Mouse (Mus musculus) mouse trophoblast stem cell (cell line): ENCODE results near the gene 6330409D20Rik.

Experiments used
- in situ Hi-C, 2 experiments: fragments of 300-500 bp; cut with MseI, MboI; formaldehyde crosslinking; loops; 2 replicates in 1 of 2; 3 replicates in 1 of 2; pipeline ENCODE4 v1.15.1; 2025

The 6330409D20Rik gene

DNA sequence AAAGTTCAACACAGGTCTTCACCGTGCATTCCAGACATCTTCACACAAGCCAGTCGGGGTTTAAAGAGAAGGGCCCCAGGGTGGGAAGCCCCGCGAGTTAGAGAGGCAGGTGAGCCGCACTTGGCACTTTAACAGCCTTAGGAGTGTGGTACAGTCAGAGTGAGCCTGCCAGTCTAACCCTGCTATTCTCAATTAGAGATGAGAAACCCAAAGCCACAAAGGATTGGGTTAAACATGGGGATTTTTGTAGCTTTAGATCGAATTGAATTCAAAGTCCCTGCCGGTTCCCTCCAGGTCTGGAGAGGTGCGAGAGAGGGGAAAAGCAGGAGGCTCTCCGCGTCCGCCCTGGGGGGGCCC lies at the start of gene 6330409D20Rik:
Gene 6330409D20Rik, minus strand, starts transcription at position 101 of the 357 bp plus-strand sequence.
- in situ Hi-C loops: no loop called here

DNA sequence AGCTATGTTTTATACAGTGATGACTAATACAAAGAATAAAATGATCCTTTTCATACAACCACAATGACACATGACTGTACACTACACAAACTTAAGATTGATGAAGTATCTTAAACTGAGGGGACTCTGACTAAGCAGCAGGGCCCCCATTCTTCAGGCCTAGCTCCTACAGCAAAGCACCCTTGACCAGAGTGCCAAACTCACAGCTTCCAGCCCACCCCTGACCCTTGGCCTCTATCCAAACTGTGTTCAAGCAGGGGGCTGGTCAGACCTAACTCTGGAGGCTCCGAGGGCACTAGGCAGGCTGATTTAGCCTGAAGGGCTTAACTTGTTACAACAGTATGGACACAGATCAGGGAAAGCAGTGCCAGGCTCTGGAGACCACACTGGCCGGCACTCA lies 47.8 kb upstream of the 6330409D20Rik start:
- in situ Hi-C loops: no loop called here

DNA sequence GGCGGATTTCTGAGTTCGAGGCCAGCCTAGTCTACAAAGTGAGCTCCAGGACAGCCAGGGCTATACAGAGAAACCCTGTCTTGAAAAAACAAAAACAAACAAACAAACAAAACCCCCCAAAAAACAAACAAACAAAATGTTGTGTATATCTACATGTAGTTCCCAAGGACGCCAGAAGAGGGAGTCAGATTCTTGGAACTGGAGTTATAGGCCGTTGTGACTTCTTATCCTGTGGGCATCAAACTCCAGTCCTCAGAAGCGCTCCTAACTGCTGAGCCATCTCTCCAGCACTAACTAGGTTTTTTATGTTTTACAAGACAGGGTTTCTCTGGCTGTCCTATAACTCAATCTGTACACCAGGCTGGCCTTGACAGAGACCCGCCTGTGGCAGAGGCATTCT lies 46.4 kb upstream of the 6330409D20Rik start:
- in situ Hi-C loops: no loop called here

DNA sequence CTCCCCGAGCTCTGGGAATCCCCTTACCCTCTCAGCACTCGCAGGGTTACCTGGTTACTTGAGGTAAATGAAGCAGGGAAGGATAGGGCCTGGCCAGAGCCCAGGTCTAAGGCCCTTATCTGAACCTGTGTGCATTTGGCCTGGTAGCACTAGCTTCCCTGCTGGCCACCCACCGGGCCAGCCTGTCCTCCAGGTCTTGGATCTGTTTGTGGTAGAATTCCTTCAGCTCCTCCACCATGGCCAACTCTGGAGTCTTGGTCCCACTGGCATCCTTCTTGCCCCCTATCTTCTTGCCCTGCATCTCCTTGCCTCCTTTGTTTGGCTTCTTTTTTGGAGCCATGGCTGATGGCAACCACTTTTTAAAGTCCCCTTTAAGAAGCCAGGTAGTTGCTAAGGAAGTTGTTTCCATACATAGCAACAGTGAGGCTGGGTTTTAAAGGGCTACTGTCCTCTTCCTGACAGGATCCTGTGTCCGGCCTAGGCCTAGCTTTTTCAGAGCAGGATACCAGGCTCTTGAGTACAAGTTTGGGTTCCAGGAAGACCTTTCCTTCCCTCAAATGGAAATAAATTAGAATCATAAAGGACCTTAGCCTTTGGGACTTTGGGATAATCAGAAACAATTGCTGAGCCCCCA lies 43.3 kb upstream of the 6330409D20Rik start, which contains the start of gene Cfap157:
Gene Cfap157, minus strand, starts transcription at position 381 of the 634 bp plus-strand sequence.
- in situ Hi-C loops: no loop called here

DNA sequence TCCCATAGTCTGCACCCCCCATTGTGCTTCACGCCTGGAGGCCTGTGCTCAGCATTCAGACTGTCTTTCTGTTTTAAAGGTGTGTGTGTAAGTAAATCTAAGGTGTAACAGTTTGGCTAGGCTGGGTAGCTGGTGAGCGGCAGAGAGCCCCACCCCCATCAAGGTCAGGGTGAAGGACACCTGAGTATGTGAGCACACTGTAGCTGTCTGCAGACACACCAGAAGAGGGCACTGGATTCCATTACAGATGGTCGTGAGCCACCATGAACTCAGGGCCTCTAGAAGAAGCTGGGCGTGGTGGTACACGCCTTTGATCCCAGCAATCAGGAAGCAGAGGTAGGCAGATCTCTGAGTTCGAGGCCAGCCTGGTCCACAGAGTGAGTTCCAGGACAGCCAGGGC lies 40.9 kb upstream of the 6330409D20Rik start:
- in situ Hi-C loops: no loop called here

DNA sequence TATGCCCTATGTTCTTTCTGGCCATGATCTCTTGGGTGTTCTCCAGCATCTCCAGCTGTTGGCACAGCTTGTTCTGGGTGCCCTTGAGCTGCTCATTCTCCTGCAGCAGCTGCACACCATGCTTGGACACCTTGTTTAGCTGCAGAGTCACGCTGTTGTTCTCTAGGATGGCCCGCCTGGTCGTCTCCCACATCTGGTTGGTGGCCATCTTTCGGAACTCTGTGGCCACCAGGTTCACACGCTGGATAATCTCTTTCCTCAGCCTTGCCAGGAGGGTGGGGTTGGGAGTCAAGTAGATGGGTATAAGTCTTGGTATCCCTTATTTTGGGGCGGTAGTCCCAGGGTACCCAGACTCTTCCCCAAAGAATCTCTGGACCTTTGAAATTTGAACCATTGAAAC lies 38.9 kb upstream of the 6330409D20Rik start:
- in situ Hi-C loops: loop anchor here in 1 of 2 experiments (5.0 kb wide), 1 partner anchor 73 kb away; no protein-coding TSS in a partner anchor

DNA sequence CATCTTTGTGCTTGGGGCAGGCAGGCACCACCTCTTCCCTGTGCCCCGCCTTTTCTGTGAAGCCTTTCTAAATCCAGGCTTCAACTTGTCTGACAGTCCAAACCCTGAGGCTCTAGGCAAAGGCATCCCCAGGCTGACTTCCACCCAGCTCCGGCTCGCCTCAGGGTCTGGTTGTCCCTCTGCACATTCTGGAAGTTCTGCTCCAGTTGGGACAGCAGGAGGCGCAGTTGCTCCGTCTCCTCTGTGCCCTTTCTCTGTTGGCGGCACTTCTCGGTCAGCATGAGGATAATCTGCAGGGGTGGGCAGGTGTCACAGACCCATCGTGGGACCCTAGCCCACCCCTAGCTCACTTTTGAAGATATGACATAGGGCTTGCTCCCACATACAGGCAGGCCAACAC lies 38.3 kb upstream of the 6330409D20Rik start:
- in situ Hi-C loops: loop anchor here in 1 of 2 experiments (5.0 kb wide), 1 partner anchor 73 kb away; no protein-coding TSS in a partner anchor

DNA sequence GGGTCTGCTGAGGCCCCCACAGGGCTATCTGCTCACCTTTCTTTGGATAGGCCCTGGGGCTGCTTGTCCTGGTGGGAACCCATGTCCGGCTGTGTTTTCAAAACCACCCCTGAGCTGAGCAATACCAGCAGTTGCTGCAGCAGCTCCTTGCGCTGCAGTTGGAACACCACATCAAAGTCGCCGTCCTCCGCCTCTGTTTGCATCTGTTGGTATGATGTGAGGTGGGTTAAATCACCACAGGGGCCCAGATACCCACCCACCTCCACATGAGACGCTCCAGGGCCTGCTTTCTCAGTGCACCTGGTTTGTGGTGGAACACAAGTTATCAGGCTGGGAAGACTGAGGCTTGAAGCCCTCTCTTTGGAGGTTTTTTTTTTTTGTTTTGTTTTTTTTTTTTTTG lies 37.3 kb upstream of the 6330409D20Rik start:
- in situ Hi-C loops: loop anchor here in 1 of 2 experiments (5.0 kb wide), 1 partner anchor 74 kb away; no protein-coding TSS in a partner anchor

DNA sequence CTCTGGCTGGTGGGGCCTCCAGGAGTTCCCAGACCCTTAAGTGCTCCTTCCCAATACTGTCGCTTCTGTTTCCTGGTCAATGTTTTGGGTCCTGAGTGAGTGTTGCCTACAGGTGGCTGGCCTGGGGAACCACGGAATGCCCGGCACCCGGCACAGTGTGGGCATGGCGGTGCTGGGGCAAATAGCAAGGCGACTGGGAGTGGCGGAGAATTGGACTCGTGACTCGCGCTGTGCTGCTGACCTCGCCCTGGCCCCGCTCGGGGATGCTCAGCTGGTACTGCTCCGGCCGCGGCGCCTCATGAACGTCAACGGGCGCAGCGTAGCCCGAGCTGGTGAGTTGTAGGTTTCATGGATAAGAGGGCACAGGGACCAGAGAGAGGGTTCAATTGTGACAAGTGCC lies 35.4 kb upstream of the 6330409D20Rik start:
- in situ Hi-C loops: loop anchor here in 1 of 2 experiments (5.0 kb wide), 1 partner anchor 76 kb away; no protein-coding TSS in a partner anchor

DNA sequence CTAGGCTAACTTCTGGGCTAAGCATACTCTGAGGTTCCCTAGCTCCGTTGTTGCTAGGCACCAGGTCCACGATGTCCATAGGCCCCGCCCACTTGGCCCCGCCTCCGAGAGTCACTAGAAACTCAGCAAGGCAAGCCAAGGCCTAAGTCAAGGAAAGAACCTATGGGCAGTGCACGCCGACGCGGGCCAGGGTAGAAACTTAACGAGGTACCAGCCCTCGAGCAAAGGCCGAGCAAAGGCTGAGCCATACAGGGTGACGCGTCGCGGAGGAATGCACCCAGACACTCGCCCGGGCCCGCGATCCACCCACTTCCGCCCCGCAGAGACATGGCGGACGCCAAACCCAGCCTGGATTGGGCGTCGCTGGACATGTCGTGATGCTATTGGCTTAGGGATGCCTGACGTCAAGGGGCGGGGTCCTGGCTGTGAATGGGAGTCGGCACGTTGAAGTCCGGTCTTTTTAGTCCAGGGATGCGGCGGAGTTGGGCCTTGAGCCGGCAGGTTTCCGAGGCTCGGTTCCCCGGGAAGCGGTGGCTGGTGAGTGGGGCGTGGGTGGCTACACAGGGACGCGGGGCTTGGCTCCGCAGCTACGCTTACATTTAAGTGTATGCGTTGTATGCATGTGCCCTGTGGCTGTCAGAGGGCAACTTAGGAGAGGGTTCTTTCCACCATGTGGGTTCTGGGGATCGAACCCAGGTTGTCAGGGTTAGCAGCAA lies 34.7 kb upstream of the 6330409D20Rik start, which contains the start of the genes Ttc16 and Ptrh1:
Gene Ttc16, minus strand, starts transcription at position 275 of the 716 bp plus-strand sequence.
Gene Ptrh1, plus strand, starts transcription at position 428 of the 716 bp plus-strand sequence.
- in situ Hi-C loops: loop anchor here in 1 of 2 experiments (5.0 kb wide), 1 partner anchor 77 kb away; no protein-coding TSS in a partner anchor

DNA sequence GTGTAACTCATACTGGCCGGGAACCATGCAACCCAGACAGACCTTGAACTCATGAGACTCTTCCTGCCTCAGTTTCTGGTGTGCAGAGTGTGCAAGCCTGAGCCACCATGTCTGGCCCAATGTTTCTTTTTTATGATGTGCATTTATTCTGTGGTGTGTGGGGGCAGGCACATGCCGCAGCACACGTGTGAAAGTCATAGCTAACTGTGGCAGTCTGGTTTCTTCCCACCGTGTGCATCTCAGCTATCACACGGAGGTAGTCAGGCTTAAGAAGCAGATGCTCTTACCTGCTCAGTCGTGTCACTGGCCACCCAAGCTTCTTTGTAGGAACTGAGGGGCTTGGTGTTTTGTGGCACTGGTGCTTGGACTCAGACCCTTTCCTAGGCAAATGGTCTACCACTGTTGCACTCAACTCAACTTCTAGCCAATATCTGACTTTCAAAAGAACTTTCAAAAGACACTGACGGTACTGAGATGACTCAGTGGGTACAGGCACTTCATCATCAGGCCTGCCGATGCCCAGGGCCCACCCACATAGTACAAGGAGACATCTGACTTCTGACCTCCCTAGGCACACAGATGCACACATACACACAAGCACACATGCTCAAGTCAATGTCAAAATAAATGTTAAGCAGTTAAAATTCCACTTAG lies 31.9 kb upstream of the 6330409D20Rik start:
- in situ Hi-C loops: no loop called here

DNA sequence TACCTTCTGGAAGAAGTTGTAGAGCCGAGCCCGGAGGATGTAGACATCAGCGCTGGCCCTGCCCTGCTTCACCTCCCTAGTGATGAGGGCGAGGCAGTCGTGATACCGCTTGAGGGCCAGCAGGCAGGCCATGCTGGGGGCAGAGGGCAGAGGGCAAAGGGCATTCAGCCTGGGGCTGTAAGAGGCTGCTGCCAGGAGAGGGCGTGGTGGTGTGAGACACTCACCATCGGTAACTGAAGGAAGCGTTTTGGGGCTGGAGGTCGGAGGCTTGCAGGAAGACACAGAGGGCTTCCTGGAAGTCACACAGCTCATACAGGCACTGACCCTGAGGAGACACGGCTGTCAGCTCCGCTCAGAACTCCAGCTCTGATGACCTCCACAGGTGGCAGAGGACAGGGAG lies 31.1 kb upstream of the 6330409D20Rik start:
- in situ Hi-C loops: no loop called here

DNA sequence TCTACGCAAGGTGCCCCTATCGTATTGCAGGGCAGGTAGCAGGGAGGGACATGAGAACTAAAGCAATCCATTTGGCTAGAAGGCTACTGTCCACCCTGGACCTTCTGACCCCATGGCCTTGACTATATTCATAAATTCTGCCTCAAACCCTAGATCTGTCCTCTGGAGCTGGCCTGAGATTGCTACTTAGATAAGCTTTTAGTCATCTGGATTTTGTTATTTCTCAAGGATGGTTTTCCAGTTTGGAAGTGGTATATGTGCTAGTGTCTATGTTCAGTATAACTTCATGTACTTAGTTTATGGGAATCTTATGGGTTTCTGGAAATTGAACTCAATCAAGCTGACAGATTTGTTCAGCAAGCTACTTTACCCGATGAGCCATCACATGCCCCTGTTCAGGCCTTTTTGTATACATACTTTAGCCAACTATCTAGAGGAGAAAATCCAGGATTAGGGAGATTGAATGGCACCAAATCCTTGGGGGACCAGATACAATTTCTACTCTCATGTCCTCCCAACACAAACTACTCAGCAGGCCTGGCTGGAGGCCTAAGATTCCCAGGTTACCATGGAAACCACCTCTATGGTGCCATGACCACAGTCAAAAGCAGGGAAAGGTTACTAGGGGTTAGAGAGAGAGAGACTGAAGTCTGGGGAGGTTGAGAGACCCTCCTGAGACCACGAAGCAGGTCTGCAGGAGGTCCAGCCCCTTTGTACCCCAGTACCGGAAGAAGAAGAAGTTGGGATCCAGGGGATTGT lies 28.7 kb upstream of the 6330409D20Rik start:
- in situ Hi-C loops: no loop called here

DNA sequence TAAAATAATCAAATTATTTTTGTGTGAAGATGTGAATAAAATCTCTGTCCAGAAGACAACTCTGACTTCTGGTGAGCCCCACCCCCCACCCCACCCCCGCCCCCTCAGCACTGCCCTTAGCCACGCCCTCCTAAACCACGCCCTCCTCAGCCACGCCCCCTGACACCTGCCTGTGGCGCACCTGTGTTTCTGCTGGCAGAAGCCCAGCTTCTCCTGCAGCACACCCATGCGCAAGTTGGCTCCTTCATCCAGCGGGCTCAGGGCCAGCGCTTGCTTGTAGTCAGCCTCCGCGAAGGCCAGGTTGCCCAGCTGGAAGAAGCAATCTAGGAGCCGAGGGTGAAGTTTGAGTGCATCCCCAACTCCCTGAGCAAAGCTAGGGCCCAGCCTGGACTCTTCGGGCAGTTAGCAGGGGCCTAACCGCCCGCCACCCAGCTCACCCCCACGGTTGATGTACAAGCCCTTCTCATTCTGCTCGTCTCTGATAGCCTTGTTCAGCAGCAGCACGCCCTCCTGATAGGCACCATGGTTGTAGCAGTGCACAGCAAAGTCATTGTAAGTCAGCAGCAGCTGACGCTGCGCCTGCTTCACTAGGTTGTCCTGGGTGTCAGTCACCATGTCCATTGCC lies 28.0 kb upstream of the 6330409D20Rik start:
- in situ Hi-C loops: no loop called here

DNA sequence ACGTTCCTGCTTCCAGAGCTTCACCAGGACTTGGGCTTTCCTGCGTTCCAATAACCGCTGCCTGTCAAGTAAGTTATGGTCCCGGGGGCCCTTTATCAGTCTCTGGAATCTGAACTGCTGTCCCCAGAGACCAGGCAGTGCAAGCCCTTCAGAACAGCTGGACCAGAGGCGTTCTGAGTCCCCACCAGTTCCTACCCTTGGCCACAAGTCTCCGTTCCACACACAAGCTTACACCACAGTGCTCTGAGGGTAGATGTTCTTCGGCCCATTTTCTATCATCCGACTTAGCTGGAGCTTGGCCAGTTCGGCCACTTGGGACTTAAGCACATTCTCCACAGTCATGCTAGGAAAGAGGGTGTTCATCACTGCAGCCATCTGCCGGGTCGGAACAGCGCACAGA lies 26.4 kb upstream of the 6330409D20Rik start:
- in situ Hi-C loops: no loop called here

DNA sequence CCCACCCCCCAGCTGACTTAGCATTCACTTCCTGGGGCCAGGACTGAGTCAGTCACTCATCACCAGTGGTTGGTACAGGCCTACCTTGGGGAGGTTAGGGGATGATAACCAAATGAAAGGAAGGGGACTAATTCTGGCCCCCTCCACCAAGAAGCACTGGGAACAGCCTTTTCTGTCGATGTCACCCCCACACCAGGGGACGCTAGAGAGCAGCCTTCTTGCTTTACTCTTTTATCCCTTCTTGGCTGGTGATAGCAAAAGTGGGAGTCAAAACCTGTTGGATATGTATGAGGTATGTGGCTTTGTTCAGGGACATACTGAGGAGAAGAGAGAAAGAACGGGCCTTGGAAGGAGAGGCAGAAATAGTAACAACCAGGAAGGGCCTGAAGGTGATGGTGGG lies 22.5 kb upstream of the 6330409D20Rik start:
- in situ Hi-C loops: no loop called here

DNA sequence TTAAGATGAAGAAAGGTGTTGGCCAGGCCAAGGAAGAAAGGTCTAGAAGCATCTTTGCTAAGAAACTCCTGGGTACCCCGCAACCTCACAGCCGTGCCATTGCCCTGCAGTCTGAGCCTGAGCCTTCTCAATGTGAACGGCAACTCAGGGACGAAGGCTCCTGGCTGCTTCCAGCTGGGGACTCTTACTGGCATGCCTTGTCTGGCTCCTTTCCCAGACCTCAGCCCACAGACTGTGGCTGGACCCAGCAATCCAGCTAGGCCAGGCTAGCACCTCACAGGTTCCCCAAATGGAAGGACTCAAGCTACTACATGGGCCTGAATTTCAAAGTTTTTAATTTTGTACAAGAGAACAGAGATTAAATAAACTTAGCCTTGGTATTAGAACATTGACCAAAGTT lies 21.0 kb upstream of the 6330409D20Rik start:
- in situ Hi-C loops: no loop called here

DNA sequence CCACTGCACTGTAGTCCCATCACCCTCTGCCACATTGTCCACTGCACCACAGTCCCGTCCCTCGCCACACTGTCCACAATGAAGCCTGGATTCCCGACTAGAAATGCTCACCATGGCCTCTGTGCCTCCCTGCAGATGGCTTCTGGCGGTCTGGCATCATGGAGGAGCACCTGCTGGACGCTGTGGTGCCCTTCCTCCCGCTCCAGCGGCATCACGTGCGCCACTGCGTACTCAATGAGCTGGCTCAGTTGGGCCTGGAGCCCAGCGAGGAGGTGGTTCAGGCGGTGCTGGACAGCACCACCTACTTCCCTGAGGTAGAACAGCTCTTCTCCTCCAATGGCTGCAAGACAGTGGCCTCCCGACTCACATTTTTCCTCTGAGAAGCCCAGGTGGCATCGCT lies 20.5 kb upstream of the 6330409D20Rik start:
- in situ Hi-C loops: no loop called here

DNA sequence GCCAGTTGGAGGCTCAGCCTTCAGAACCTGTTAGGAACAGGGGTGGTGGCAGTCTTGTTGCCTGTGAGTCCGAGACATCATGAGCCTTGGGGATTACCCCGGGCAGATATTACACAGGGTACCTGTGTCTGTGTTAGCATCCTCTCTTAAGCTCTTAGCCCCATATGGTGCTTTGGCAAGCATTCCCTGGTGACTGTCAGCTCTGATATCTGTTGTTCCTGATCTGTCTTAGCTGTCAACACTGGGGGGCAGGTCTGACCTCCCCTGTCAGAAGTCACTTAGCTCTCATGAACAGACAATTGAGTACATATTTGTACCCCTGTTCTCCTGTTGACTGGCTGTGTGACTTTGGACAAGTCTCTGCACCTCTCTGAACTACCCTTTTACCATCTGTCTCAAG lies 18.2 kb upstream of the 6330409D20Rik start:
- in situ Hi-C loops: loop anchor here in 1 of 2 experiments (5.0 kb wide), 1 partner anchor 47 kb away; the partner anchor contains the start of gene Cdk9

DNA sequence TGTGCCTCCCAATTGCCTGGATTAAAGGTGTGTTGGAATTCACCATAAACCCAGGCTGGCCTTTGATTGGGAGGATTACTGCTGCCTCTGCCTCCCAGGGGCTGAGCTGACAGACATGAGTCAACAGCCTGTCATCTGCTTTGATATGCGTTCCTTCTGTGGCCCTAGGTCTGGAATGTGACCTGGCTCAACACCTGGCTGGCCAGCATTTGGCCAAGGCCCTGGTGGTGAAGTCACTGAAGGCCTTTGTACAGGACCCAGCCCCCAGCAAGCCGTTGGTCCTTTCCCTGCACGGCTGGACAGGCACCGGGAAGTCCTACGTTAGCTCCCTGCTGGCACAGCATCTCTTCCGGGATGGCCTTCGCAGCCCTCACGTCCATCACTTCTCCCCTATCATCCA lies 17.7 kb upstream of the 6330409D20Rik start:
- in situ Hi-C loops: loop anchor here in 1 of 2 experiments (5.0 kb wide), 1 partner anchor 46 kb away; the partner anchor contains the start of gene Cdk9
